Mouse (Mus musculus) ES-Bruce4 (cell line): Measurements from ENCODE around the gene Trank1.

Experiments
- CTCF ChIP-seq: IDR thresholded peaks from one replicate; pipeline ENCODE4 v1.8.1; 2011; ENCODE audit warnings: low read depth, low read length
- EP300 ChIP-seq: IDR thresholded peaks from 2 replicates; pipeline ENCODE4 v1.6.1; 2011; ENCODE audit warnings: low read depth, low read length; ENCODE audit not compliant: insufficient read depth
- POLR2A ChIP-seq: IDR thresholded peaks from one replicate; pipeline ENCODE4 v1.8.1; 2011; ENCODE audit warnings: low read length; ENCODE audit not compliant: insufficient read depth

DNA sequence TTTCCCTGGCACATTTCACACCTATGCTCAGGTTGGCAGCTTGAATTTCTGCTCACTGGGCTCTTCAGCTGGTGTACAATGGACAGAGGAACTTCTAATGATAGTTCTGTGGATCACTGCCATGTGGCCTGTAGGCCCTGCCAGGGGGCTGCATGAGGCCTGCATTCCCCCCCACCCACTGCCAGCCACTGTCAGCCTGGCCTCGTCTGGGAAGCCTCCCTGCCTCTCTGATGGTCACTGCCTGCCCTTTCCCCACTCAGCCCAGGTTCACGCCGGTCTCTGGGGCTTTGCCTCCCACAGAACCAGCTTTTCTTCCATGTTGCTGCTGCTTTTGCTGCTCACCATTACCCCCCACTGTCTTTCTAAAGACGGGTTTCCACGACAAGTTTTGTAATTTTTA lies 83.7 kb downstream of the Trank1 start:
- TF ChIP-seq CTCF (no peak), POLR2A (no peak), EP300 (no peak)
